Mouse (Mus musculus): Measurements from ENCODE around the gene Nectin4. TPM values are rescaled to one million over a fixed set of nuclear protein-coding genes. Genes with fewer than 3 reads are reported as not detected.
A peak's percentile ranks its signal among the peaks of the same experiment; 100 is the strongest.
"Not testable (repeated sequence)": the region's sequence is repeated elsewhere in the genome, so short reads cannot be mapped to it uniquely, and the experiment has no call there.

The Nectin4 gene
- 3.7 and 3.8 TPM in 2 replicates for polyA plus RNA-seq (2015; fragmentation: Nextera tagmentation; extraction: Ambion mirVana)

DNA sequence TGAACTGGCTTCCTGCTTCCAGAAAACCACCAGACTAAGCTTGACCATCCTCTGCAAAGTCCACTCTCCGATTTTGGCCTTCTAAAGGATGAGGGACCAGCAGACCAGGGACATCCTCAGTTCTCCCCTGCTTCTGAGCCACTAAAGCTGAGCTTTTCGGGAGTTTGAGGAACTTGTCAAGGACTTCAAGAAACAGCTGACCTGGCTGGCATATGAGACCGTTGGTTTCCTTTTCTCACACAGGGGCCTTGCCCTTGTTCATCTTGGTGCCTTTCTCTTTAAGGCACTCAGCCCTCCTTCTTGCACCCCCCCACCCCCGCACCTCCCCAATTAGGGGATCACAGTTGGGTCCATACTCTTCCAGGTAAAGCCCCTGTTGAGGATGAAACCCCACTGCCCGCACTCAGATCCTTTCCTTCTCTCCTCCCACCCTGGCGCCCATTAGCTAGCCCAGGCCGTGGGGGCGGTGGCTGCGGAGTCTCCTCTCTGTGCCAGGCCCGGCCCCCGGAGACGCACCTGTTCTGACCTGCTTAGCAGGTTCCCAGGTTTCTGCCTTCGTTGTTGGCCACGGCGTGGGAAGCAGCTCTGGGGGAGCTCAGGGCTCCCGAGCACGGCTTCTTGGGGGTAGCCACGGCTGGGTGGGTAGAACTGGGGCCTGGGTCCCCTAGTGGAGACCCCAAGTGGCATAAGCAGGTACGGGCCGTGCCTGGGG is at the start of gene Nectin4:
Gene Nectin4 (plus strand): TSS at position 255 of the 712 bp plus-strand sequence.
- WGBS = 36% methylated on average over 20 of the region's 20 CpGs

DNA sequence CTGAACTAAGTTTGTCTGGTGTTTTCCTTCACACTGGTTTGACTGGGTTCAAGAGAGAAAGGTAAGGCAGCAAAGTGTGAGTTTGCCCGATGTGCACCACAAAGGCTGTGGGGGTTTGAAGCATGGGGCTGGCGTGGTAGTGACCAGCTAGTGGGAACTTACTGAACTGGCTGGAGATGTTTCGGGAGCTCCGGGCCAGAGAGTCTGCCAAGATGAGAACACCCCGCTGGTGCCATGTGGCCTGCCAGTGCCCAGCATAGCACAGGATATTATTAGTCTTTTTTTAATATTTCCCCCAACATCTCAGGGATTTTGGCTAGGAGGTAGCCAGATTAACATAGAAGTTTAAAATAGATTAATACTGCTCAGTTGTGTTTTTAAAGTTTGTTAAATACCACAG is 49.7 kb upstream of the Nectin4 start:
- Histone ChIP-seq H3K9me3 (replicated peaks; ENCODE audit: low read length) (no peaks in the 10 kb centered on the region), H3K36me3 (ENCODE audit: insufficient read depth, low read length) (no peaks in the 10 kb centered on the region), H3K4me3 (replicated peaks; ENCODE audit: low read depth, low read length) (peak overlapping the region; percentile 24), H3K27ac (no peak overlapping the region), H3K27me3 (ENCODE audit: insufficient read depth, low read length) (no peaks in the 10 kb centered on the region), H3K9ac (ENCODE audit: low read depth, low read length) (peak overlapping the region; percentile 31; the same call in 1 of the 2 replicates), H3K4me1 (replicated peaks; ENCODE audit: insufficient read depth, low read length) (no peaks in the 10 kb centered on the region), H3K4me2 (ENCODE audit: low read length) (peak overlapping the region; percentile 48)
- DNase-seq (ENCODE audit: low spot score) = no peak
- no peak for TF ChIP-seq CTCF (IDR thresholded peaks at IDR 0.05; ENCODE audit: low read depth)
- ATAC-seq (replicated peaks; ENCODE audit: low FRiP score, low read depth) = no peak
- 25% methylated on average over 5 of the region's 5 CpGs for WGBS

More for the DNA sequence above, at the start of gene Nectin4:
- peak; percentile 14 for DNase-seq (ENCODE audit: low spot score)
- H3K4me1 ChIP-seq (replicated peaks; ENCODE audit: insufficient read depth, low read length) = peaks cover 4% of the 10 kb centered on the region; the same call in 1 of the 2 replicates
- no peak for TF ChIP-seq CTCF (IDR thresholded peaks at IDR 0.05; ENCODE audit: low read depth)
- no peaks in the 10 kb centered on the region for H3K36me3 ChIP-seq (ENCODE audit: insufficient read depth, low read length)
- H3K27ac ChIP-seq = peak within 1 kb of the TSS; percentile 57
- H3K27me3 ChIP-seq (ENCODE audit: insufficient read depth, low read length) = no peaks in the 10 kb centered on the region
- H3K4me3 ChIP-seq (replicated peaks; ENCODE audit: low read depth, low read length) = no peak within 1 kb of the TSS
- peak within 1 kb of the TSS; percentile 7; the same call in 1 of the 2 replicates for H3K4me2 ChIP-seq (ENCODE audit: low read length)
- peak; percentile 72; the same call in 1 of the 2 replicates for ATAC-seq (replicated peaks; ENCODE audit: low FRiP score, low read depth)
- H3K9me3 ChIP-seq (replicated peaks; ENCODE audit: low read length) = no peaks in the 10 kb centered on the region
- no peak within 1 kb of the TSS for H3K9ac ChIP-seq (ENCODE audit: low read depth, low read length)

DNA sequence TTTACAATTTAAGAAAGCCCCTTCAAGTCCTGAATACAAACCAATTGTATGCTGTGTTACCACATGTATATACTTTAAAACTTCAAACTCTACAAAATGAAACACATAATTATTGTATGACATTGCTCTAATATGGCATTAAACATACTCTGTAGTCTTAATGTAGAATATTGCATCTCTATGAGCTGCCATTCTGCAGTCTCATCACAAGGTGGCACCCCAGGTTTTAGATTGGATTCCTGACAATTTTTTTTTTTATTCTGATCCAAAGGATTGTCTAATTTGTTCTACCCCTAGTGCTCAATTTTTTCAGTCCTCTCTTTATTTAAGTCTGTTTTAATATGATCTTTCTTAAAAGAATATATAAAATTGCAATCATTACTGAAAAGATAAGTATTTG is 48.5 kb upstream of the Nectin4 start:
- Histone ChIP-seq H3K9ac (ENCODE audit: low read depth, low read length) (no peak overlapping the region), H3K27ac (no peak overlapping the region), H3K4me3 (replicated peaks; ENCODE audit: low read depth, low read length) (no peak overlapping the region), H3K9me3 (replicated peaks; ENCODE audit: low read length) (no peaks in the 10 kb centered on the region), H3K4me2 (ENCODE audit: low read length) (no peak overlapping the region), H3K4me1 (replicated peaks; ENCODE audit: insufficient read depth, low read length) (no peaks in the 10 kb centered on the region), H3K36me3 (ENCODE audit: insufficient read depth, low read length) (no peaks in the 10 kb centered on the region), H3K27me3 (ENCODE audit: insufficient read depth, low read length) (no peaks in the 10 kb centered on the region)
- no peak for ATAC-seq (replicated peaks; ENCODE audit: low FRiP score, low read depth)
- peak; percentile 80 for TF ChIP-seq CTCF (IDR thresholded peaks at IDR 0.05; ENCODE audit: low read depth)
- DNase-seq (ENCODE audit: low spot score) = peak; percentile 76

DNA sequence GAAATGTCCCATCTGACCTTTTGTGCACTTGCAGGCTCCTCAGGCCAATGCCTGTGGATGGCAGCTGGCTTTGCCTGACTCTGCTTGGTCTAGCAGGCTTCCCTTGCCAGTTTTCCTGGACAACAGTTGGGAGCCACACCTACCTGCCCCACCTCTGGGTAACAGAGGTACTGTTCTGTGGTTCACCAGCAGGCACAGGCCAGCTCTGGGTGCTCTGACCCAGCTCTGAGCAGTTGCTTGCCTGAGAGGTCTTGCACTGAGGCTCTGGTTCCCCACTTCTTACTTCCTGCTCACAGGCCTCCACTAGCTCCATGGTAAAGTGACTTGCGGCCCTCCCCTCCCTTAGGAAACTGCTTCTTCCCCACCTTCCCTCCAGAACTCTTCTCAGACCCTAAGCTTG is 47.9 kb upstream of the Nectin4 start:
- Histone ChIP-seq H3K4me1 (replicated peaks; ENCODE audit: insufficient read depth, low read length) (no peaks in the 10 kb centered on the region), H3K36me3 (ENCODE audit: insufficient read depth, low read length) (no peaks in the 10 kb centered on the region), H3K9me3 (replicated peaks; ENCODE audit: low read length) (no peaks in the 10 kb centered on the region), H3K27me3 (ENCODE audit: insufficient read depth, low read length) (no peaks in the 10 kb centered on the region), H3K4me2 (ENCODE audit: low read length) (no peak overlapping the region), H3K4me3 (replicated peaks; ENCODE audit: low read depth, low read length) (no peak overlapping the region), H3K9ac (ENCODE audit: low read depth, low read length) (no peak overlapping the region), H3K27ac (peak overlapping the region; percentile 36; the same call in 1 of the 2 replicates)
- ATAC-seq (replicated peaks; ENCODE audit: low FRiP score, low read depth) (peak; percentile 63; the same call in 1 of the 2 replicates), DNase-seq (ENCODE audit: low spot score) (no peak)
- no peak for TF ChIP-seq CTCF (IDR thresholded peaks at IDR 0.05; ENCODE audit: low read depth)
- WGBS = 82% methylated on average over 1 of the region's 1 CpGs

DNA sequence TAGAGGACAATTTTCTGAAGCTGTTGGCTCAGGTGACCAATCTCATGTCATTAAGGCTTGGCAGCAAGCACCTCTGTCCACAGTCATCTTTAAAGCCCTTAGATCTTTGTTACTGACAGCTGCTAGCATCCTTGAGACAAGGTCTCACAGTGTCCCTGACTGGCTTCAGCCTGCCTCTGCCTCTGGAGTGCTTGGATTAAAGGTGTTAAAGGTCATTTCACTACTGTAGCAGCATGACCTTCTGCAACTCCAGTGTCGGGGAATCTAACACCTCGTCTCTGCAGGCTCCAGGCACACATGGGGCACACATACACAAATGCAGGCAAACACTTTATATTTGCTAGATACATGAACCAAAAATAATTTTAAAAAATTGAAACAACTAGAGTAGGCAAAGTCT is 44.3 kb upstream of the Nectin4 start:
- Histone ChIP-seq H3K36me3 (ENCODE audit: insufficient read depth, low read length) (no peaks in the 10 kb centered on the region), H3K4me3 (replicated peaks; ENCODE audit: low read depth, low read length) (no peak overlapping the region), H3K9me3 (replicated peaks; ENCODE audit: low read length) (no peaks in the 10 kb centered on the region), H3K27me3 (ENCODE audit: insufficient read depth, low read length) (no peaks in the 10 kb centered on the region), H3K4me2 (ENCODE audit: low read length) (no peak overlapping the region), H3K9ac (ENCODE audit: low read depth, low read length) (no peak overlapping the region), H3K27ac (no peak overlapping the region), H3K4me1 (replicated peaks; ENCODE audit: insufficient read depth, low read length) (peaks cover 8% of the 10 kb centered on the region; the same call in 1 of the 2 replicates)
- TF ChIP-seq CTCF (IDR thresholded peaks at IDR 0.05; ENCODE audit: low read depth) = no peak
- no peak for DNase-seq (ENCODE audit: low spot score)
- WGBS = 65% methylated on average over 2 of the region's 2 CpGs
- ATAC-seq (replicated peaks; ENCODE audit: low FRiP score, low read depth) = no peak

DNA sequence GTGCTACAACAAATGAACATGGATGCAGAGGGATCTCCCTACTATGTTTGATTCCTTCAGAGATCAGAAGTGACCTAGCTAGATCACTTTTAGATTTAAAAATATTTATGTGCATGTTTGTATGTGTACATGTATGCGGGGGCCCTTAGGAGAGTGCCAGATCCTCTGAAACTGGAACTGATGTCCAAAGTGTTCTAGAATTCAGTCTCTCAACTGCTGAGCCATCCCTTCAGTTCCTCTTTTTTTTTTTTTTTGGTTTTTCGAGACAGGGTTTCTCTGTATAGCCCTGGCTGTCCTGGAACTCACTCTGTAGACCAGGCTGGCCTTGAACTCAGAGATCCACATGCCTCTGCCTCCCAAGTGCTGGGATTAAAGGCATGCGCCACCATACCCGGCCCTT is 43.3 kb upstream of the Nectin4 start:
- not testable (repeated sequence) for H3K27me3 ChIP-seq (ENCODE audit: insufficient read depth, low read length); H3K4me3 ChIP-seq (replicated peaks; ENCODE audit: low read depth, low read length); H3K4me2 ChIP-seq (ENCODE audit: low read length); ATAC-seq (replicated peaks; ENCODE audit: low FRiP score, low read depth); H3K9me3 ChIP-seq (replicated peaks; ENCODE audit: low read length); DNase-seq (ENCODE audit: low spot score); H3K27ac ChIP-seq; H3K36me3 ChIP-seq (ENCODE audit: insufficient read depth, low read length); H3K4me1 ChIP-seq (replicated peaks; ENCODE audit: insufficient read depth, low read length); H3K9ac ChIP-seq (ENCODE audit: low read depth, low read length)
- WGBS = 87% methylated on average over 4 of the region's 4 CpGs

Data from kidney, postnatal 0 days (tissue).